Mouse (Mus musculus) hindbrain, embryonic 14.5 days (tissue): ENCODE measurements around the gene Resf1. TPM values are rescaled to one million over a fixed set of nuclear protein-coding genes. Genes with fewer than 3 reads are reported as not detected.
"Not testable (repeated sequence)": the region's sequence is repeated elsewhere in the genome, so short reads cannot be mapped to it uniquely, and the experiment has no call there.

ENCODE experiments used
- ATAC-seq: fragments of 200-750 bp; cut with Nextera tagmentation; 2 replicates; pipeline ENCODE4 v1.8.0; 2017; ENCODE audit warnings: moderate number of reproducible peaks, mild to moderate bottlenecking, moderate TSS enrichment, moderate library complexity; ENCODE audit not compliant: low FRiP score
- DNase-seq: peaks from one replicate; pipeline ENCODE4 v3.0.0-alpha.2; 2015; ENCODE audit warnings: low spot score
- H3K27ac ChIP-seq: fragments of 300-500 bp; sonication (generic); 2 replicates; pipeline ENCODE4 v1.5.1; 2014; ENCODE audit warnings: mild to moderate bottlenecking, moderate library complexity
- H3K27me3 ChIP-seq: fragments of 300-500 bp; sonication (generic); 2 replicates; pipeline ENCODE4 v1.6.1; 2014; ENCODE audit warnings: mild to moderate bottlenecking, low read length, mixed read lengths; ENCODE audit not compliant: control insufficient read depth, insufficient read depth
- H3K36me3 ChIP-seq: fragments of 300-500 bp; sonication (generic); replicated peaks from 2 replicates; pipeline ENCODE4 v1.6.1; 2014; ENCODE audit not compliant: control insufficient read depth, insufficient read depth
- H3K4me1 ChIP-seq: fragments of 300-500 bp; sonication (generic); replicated peaks from 2 replicates; pipeline ENCODE4 v1.6.1; 2014; ENCODE audit warnings: antibody characterized with exemption, low read length, mixed read lengths; ENCODE audit not compliant: control insufficient read depth, insufficient read depth
- H3K4me2 ChIP-seq: fragments of 300-500 bp; sonication (generic); replicated peaks from 2 replicates; pipeline ENCODE4 v1.6.1; 2014; ENCODE audit warnings: mild to moderate bottlenecking, moderate library complexity
- H3K4me3 ChIP-seq: fragments of 300-500 bp; sonication (generic); replicated peaks from 2 replicates; pipeline ENCODE4 v1.5.1; 2014; ENCODE audit warnings: mild to moderate bottlenecking, low read length
- H3K9ac ChIP-seq: fragments of 300-500 bp; sonication (generic); 2 replicates; pipeline ENCODE4 v1.6.1; 2014
- H3K9me3 ChIP-seq: fragments of 300-500 bp; sonication (generic); 2 replicates; pipeline ENCODE4 v1.6.1; 2016; ENCODE audit warnings: low read length; ENCODE audit not compliant: control insufficient read depth
- WGBS: fragments of 180-500 bp; shearing (Covaris S2); extraction: QIAGEN DNeasy Blood & Tissue Kit; methylation state at CpG from one replicate; pipeline ENCODE4 v1.1.7; 2014; 5-methylcytosine and 5-hydroxymethylcytosine counted together
- polyA plus RNA-seq: library from polyadenylated mRNA; unstranded; fragments of >200 nt; fragmentation: Nextera tagmentation; extraction: Ambion mirVana; gene quantifications from 2 replicates; pipeline ENCODE4 v1.2.1, GENCODE M21; 2014

Resf1 gene
- polyA plus RNA-seq, 1 experiment from 2014 or later = 30.0 TPM

DNA sequence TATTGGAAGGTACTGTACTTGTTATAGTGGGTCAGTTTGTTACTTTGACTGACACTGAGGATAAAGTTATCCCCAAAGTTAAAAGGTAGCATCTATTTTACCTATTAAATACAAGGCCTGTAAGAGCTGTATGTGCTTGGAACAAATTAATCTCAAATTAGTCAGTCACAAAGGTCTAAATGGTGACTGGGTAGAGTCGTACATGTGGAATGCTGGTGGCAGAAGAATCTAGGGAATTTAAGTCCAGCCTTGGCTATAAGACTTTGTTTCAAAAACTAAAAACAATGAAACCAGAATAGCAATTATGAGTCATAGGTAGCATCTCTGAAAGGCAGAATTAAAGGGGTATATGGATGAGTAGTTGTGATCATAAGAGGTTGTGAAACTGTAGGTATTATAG, 21.1 kb downstream of the Resf1 start:
- peaks cover 85% of the 10 kb centered on the region for H3K36me3 ChIP-seq
- no peaks in the 10 kb centered on the region for H3K27me3 ChIP-seq
- H3K9me3 ChIP-seq = 0 out of 2 replicates have a peak, but pooled peaks cover 12% of the 10 kb centered on the region
- 88% methylated on average over 1 of the region's 1 CpGs for WGBS
- no peak overlapping the region for H3K27ac ChIP-seq
- H3K4me3 ChIP-seq = no peak overlapping the region
- H3K4me1 ChIP-seq = no peaks in the 10 kb centered on the region
- no peak overlapping the region for H3K9ac ChIP-seq
- ATAC-seq (no peak), DNase-seq (no peak)
- H3K4me2 ChIP-seq = no peak overlapping the region

DNA sequence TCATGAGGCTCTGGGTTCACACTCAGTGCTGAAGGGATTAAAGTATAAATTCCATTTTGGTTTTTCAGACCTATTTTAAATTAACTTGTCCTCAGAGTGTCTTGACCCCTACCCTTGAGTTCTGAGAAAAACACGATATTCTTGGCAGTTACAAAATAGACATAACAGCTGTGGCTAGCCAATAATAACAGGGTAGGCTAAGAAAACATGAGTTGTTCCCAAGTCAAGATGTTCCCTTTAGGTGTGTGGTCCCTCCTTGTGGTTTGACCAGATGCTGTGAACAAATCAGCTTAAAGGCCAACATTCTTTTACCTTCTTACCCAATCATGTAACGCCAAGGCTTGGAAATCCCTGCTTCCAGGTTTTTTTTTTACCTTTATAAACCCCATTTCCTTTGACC, 23.8 kb downstream of the Resf1 start:
- H3K27ac ChIP-seq = no peak overlapping the region
- ATAC-seq = no peak
- H3K36me3 ChIP-seq = peaks cover 81% of the 10 kb centered on the region
- no peak overlapping the region for H3K9ac ChIP-seq
- no peaks in the 10 kb centered on the region for H3K4me1 ChIP-seq
- H3K4me2 ChIP-seq = no peak overlapping the region
- 95% methylated on average over 2 of the region's 2 CpGs for WGBS
- no peaks in the 10 kb centered on the region for H3K27me3 ChIP-seq
- DNase-seq = no peak
- no peaks in the 10 kb centered on the region for H3K9me3 ChIP-seq
- no peak overlapping the region for H3K4me3 ChIP-seq

DNA sequence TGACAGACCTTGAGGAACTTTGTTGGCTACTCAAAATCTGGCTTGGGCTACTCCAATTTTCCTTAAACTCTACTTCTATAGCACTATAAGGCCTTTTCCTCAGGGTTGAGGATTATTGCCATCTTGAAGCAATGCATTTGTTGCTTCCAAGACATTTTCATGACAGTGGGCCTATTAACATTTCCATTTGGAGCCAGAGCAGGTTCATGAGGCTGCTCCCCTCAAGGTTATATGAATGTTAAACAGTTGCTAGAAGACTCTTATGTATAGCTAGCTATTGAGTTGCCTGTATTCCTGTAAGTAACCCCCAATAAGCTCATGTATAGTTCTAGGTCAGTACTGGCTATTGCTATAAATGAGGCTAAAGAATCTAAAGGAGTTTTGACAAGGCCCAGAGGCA, 28.8 kb downstream of the Resf1 start:
- H3K27ac ChIP-seq = no peak overlapping the region
- no peaks in the 10 kb centered on the region for H3K27me3 ChIP-seq
- no peak overlapping the region for H3K4me3 ChIP-seq
- H3K36me3 ChIP-seq = peaks cover 46% of the 10 kb centered on the region
- H3K4me1 ChIP-seq = no peaks in the 10 kb centered on the region
- DNase-seq (no peak), ATAC-seq (no peak)
- peaks cover 13% of the 10 kb centered on the region; the same call in 1 of the 2 replicates for H3K9me3 ChIP-seq
- H3K4me2 ChIP-seq = no peak overlapping the region
- H3K9ac ChIP-seq = no peak overlapping the region

DNA sequence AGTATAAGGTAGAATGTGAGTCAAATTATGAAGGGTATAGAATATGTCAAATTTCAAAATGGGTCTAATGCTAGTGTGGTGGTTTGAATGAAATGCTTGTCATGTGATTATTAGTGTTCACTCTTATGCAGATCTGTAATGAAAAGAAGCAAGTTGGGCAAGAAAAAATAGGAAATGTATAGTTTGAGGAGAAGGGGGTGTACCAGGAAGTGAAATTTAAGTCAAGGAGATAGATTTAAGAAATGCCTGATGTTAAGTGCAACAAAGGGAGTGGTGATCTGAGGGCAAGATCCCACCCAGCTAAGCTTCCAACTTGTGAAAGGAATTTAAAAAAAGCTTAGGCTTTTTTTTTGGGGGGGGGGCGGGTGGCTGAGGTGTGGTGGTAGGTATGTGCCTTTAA, 29.4 kb downstream of the Resf1 start:
- DNase-seq = no peak
- 100% methylated on average over 1 of the region's 1 CpGs for WGBS
- Histone ChIP-seq H3K36me3 (peaks cover 39% of the 10 kb centered on the region), H3K9ac (no peak overlapping the region), H3K4me2 (no peak overlapping the region), H3K27ac (no peak overlapping the region), H3K4me3 (no peak overlapping the region), H3K9me3 (peaks cover 13% of the 10 kb centered on the region; the same call in 1 of the 2 replicates), H3K27me3 (no peaks in the 10 kb centered on the region), H3K4me1 (no peaks in the 10 kb centered on the region)
- ATAC-seq = no peak

DNA sequence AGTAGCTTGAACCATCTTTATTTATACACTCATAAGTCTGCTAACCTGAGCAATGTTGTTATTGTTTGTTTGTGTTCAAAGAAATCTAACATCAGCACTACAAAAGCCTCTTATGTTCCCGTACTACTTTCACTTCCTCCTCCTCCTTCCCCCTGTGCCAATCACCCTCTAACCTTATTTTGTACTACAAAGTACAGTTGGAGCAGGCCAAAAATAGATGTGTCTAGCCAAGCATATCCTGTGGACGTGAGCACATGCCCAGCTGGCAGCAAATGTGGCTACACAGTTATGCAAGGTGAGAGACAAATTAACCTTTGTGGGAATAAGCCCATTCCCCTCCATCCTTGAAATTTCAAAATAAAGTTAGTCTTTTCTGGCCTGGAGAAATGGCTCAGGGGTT, 34.6 kb downstream of the Resf1 start:
- peaks cover 13% of the 10 kb centered on the region; the same call in 1 of the 2 replicates for H3K9me3 ChIP-seq
- no peak overlapping the region for H3K27ac ChIP-seq
- ATAC-seq (no peak), DNase-seq (no peak)
- H3K4me1 ChIP-seq = no peaks in the 10 kb centered on the region
- H3K27me3 ChIP-seq = no peaks in the 10 kb centered on the region
- no peak overlapping the region for H3K9ac ChIP-seq
- H3K36me3 ChIP-seq = no peaks in the 10 kb centered on the region
- 71% methylated on average over 2 of the region's 2 CpGs for WGBS
- H3K4me3 ChIP-seq = no peak overlapping the region
- no peak overlapping the region for H3K4me2 ChIP-seq

DNA sequence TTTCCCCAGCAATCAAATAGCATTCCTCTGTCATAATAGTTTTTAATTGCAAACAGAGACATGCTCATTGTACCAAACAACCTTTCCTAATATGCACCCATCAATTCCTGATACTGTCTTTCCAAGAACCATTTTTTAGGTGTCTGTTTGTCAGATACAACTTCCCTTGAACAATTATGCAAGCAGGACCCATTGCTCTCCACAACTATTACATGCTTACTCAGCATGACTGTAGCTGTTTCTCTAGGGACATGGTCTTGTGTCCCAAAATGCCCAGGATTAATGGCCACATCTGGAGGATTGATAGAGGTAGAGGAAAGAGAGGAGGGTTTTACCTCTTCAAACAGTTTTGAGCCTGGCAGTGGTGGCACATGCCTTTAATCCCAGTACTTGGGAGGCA, 35.2 kb downstream of the Resf1 start:
- Histone ChIP-seq H3K4me2 (no peak overlapping the region), H3K27me3 (no peaks in the 10 kb centered on the region), H3K27ac (no peak overlapping the region), H3K36me3 (no peaks in the 10 kb centered on the region), H3K4me3 (no peak overlapping the region), H3K9me3 (peaks cover 13% of the 10 kb centered on the region; the same call in 1 of the 2 replicates), H3K4me1 (no peaks in the 10 kb centered on the region), H3K9ac (no peak overlapping the region)
- no peak for DNase-seq
- no peak for ATAC-seq

DNA sequence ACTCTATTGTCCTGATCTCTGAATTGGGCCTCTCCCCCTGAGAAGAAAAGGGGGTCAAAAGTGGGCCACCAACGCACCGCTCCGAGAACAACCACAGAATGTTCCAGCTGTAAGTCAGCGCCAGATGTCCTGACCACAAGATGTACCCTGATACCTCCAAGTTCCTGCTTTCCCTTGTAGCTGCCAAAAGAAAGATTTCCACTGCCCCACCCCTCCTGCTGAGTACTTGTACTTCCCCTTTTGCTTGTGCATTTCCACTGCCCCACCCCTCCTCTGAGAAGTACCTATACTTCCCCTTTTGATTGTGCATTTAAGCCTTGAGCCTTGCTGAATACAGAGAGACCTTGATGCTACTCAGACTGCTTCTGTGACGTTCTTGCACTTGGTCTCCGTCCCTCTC, 39.0 kb downstream of the Resf1 start:
- H3K27me3 ChIP-seq, H3K27ac ChIP-seq, H3K4me1 ChIP-seq, H3K36me3 ChIP-seq, H3K4me3 ChIP-seq, H3K4me2 ChIP-seq, DNase-seq, H3K9ac ChIP-seq, ATAC-seq, H3K9me3 ChIP-seq: not testable (repeated sequence)
- WGBS = 95% methylated on average over 6 of the region's 6 CpGs

DNA sequence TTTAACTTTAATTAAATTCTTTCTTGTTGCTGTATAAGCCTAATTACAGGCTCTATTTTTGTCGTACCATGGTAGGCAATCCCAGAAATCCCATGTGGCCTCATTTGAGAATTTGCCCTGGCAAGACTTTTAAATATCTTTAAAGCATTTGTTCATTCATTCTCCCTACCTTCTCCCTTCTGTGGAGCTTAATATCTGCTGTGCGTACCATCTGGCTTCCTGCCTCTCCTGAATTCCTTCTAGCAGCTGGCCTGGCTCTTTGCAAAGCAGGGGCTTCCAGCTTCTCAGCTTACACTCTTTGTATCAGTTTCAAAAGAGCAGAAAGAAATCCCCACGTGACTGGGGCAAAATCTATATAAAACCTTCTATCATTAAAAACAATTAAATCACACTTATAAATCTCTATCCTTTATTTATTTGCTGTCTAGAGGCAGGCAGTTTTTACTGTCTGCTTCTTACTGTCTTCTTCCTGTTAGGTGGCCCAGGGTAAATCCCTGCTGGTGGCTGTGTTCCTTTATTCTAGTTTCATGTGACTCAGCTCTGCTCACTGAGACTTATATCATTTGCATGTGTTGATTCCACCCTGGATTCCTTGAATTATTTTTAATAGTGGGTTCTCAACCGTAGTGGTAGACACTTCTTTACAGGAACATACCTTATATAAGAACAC, 45.7 kb downstream of the Resf1 start:
- H3K4me2 ChIP-seq = no peak overlapping the region
- WGBS = 68% methylated on average over 4 of the region's 4 CpGs
- 0 out of 2 replicates have a peak, but pooled peaks cover 4% of the 10 kb centered on the region for H3K9me3 ChIP-seq
- H3K27me3 ChIP-seq = no peaks in the 10 kb centered on the region
- ATAC-seq (no peak), DNase-seq (no peak)
- no peaks in the 10 kb centered on the region for H3K4me1 ChIP-seq
- no peak overlapping the region for H3K9ac ChIP-seq
- H3K4me3 ChIP-seq = no peak overlapping the region
- no peak overlapping the region for H3K27ac ChIP-seq
- H3K36me3 ChIP-seq = no peaks in the 10 kb centered on the region

DNA sequence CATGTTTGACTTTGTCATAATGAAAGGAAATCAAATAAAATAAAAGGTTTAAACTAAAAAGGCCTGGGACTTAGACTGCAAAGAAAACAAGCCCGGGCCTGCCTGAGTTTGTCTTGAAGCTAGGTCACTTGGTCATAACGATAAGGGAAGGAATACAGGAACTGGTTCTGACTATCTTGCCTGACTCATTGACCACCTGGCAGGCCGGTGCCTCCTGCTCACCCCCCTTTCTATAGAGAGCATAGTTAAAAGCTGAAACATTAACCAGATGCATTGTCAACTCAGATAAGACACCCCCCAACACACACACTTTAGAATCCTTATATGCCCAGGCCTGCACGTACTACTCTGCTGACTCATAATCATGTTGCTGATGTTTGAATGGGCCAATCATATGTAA, 46.6 kb downstream of the Resf1 start:
- H3K9ac ChIP-seq, H3K4me2 ChIP-seq, H3K4me3 ChIP-seq, H3K4me1 ChIP-seq, H3K9me3 ChIP-seq, H3K27me3 ChIP-seq, H3K36me3 ChIP-seq, H3K27ac ChIP-seq, DNase-seq, ATAC-seq: not testable (repeated sequence)
- WGBS = 89% methylated on average over 4 of the region's 4 CpGs

DNA sequence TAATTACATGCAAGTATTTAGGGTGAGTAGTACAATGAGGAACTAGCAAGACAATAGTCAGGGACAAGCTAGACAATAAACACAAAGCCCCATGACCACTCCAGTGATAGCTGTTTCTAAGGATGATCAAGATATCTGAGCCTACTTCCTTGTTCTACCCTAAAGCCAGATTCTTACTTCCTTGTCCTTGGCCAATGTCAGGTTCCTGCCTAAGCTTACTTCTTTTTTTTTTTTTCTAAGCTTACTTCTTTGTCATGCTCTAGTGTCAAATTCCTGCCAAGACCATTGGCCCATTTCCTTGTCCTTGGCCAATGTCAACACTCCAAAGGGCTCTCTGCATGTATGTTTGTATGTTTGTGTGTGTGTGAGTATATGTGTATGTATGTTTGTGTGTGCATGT, 47.9 kb downstream of the Resf1 start:
- H3K4me2 ChIP-seq = no peak overlapping the region
- 0 out of 2 replicates have a peak, but pooled peaks cover 4% of the 10 kb centered on the region for H3K9me3 ChIP-seq
- no peak overlapping the region for H3K9ac ChIP-seq
- no peaks in the 10 kb centered on the region for H3K27me3 ChIP-seq
- DNase-seq (no peak), ATAC-seq (no peak)
- no peaks in the 10 kb centered on the region for H3K4me1 ChIP-seq
- H3K4me3 ChIP-seq = no peak overlapping the region
- no peak overlapping the region for H3K27ac ChIP-seq
- no peaks in the 10 kb centered on the region for H3K36me3 ChIP-seq
